Mouse (Mus musculus): ENCODE data around the gene Pbx3. TPM values are rescaled to one million over a fixed set of nuclear protein-coding genes. Genes with fewer than 3 reads are reported as not detected.

Pbx3 gene
- polyA plus RNA-seq, 1 experiment from 2014 or later, result 20.8 TPM

DNA sequence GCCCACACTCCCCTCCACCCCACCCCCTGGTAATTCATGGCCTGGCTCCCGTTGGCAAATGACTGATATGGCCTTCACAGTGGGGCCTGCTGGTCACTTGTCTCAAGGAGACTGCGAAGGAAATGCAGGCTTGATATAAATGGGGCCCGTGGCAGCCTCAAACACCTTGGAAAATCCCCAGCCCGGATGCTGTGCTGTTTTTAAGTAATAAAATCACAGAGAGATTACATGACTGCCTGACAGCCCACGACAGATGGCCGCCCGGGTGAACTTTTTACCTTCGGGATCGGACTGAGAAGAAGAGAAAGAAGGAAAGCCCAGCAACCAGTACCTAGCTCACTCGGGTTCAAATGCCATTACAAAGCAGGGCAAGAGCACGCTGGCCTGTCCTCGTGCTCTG is 249.0 kb downstream of the Pbx3 start:
- Histone ChIP-seq H3K9me3 (replicated peaks; ENCODE audit: control insufficient read depth, low read length) (no peaks in the 10 kb centered on the region), H3K27me3 (ENCODE audit: control insufficient read depth, insufficient read depth, low read length) (no peaks in the 10 kb centered on the region), H3K36me3 (ENCODE audit: control insufficient read depth, insufficient read depth, low read length) (no peaks in the 10 kb centered on the region), H3K4me1 (ENCODE audit: control insufficient read depth, insufficient read depth, low read length) (no peaks in the 10 kb centered on the region; the same call in 1 of the 2 replicates), H3K27ac (ENCODE audit: low read length) (no peak overlapping the region), H3K4me3 (replicated peaks; ENCODE audit: low read length) (no peak overlapping the region), H3K9ac (ENCODE audit: low read length) (no peak overlapping the region), H3K4me2 (ENCODE audit: low read depth, low read length) (no peak overlapping the region)
- ATAC-seq (ENCODE audit: insufficient read depth, low FRiP score), result no peak
- WGBS, result 39% methylated on average over 12 of the region's 12 CpGs

Other genes with a start within 250 kb of the Pbx3 start
- 66.9 and 72.6 TPM in 2 replicates for gene Mapkap1, start 33.6 kb upstream of the Pbx3 start, polyA plus RNA-seq (2015; fragmentation: Nextera tagmentation; extraction: Ambion mirVana)

All from stomach, embryonic 16.5 days (tissue).